Mouse (Mus musculus) forebrain, embryonic 10.5 days (tissue): Measurements from ENCODE around the gene Mien1. TPM values are rescaled to one million over a fixed set of nuclear protein-coding genes. Genes with fewer than 3 reads are reported as not detected.
A peak's percentile ranks its signal among the peaks of the same experiment; 100 is the strongest.

Experiments used
- DNase-seq: peaks from one replicate; pipeline ENCODE4 v3.0.0-alpha.2; 2017; ENCODE audit warnings: low spot score; ENCODE audit errors: extremely low spot score
- H3K27ac ChIP-seq: fragments of 300-500 bp; sonication (generic); 2 replicates; pipeline ENCODE4 v1.5.1; 2016; ENCODE audit warnings: mild to moderate bottlenecking
- H3K27me3 ChIP-seq: fragments of 300-500 bp; sonication (generic); 2 replicates; pipeline ENCODE4 v1.6.1; 2016; ENCODE audit warnings: mild to moderate bottlenecking; ENCODE audit not compliant: poor library complexity, severe bottlenecking
- H3K36me3 ChIP-seq: fragments of 300-500 bp; sonication (generic); replicated peaks from 2 replicates; pipeline ENCODE4 v1.6.1; 2016; ENCODE audit warnings: mild to moderate bottlenecking, moderate library complexity
- H3K4me1 ChIP-seq: fragments of 300-500 bp; sonication (generic); 2 replicates; pipeline ENCODE4 v1.6.1; 2016
- H3K4me3 ChIP-seq: fragments of 300-500 bp; sonication (generic); 2 replicates; pipeline ENCODE4 v1.5.1; 2016; ENCODE audit warnings: mild to moderate bottlenecking, moderate library complexity
- H3K9me3 ChIP-seq: fragments of 300-500 bp; sonication (generic); 2 replicates; pipeline ENCODE4 v1.6.1; 2016; ENCODE audit warnings: mild to moderate bottlenecking, moderate library complexity
- WGBS: fragments of 180-500 bp; shearing (Covaris S2); methylation state at CpG from one replicate; pipeline ENCODE4 v1.1.7; 2016; 5-methylcytosine and 5-hydroxymethylcytosine counted together
- polyA plus RNA-seq: library from polyadenylated mRNA; unstranded; fragments of >200 nt; fragmentation: Nextera tagmentation; extraction: Ambion mirVana; gene quantifications from 2 replicates; pipeline ENCODE4 v1.2.1, GENCODE M21; 2016

Gene Mien1
- polyA plus RNA-seq, 1 experiment from 2014 or later, result 94.3 TPM

- WGBS, result under 1% methylated on average over 54 of the region's 64 CpGs
- H3K4me3 ChIP-seq, result peak overlapping the region; percentile 67
- H3K27ac ChIP-seq, result peak overlapping the region; percentile 81
- peak; percentile 86 for DNase-seq
- no peaks in the 10 kb centered on the region for H3K9me3 ChIP-seq
- peaks cover 16% of the 10 kb centered on the region for H3K4me1 ChIP-seq
- peaks cover 71% of the 10 kb centered on the region for H3K27me3 ChIP-seq
- no peaks in the 10 kb centered on the region for H3K36me3 ChIP-seq
These were observed 18.8 kb upstream of the Mien1 start for GRCm38 (mm10) chr11:98457367-98458120.

GRCm38 (mm10) chr11:98456945-98457344 lies 18.2 kb upstream of the Mien1 start:
- no peak for DNase-seq
- Histone ChIP-seq H3K4me3 (peak overlapping the region; percentile 67), H3K36me3 (no peaks in the 10 kb centered on the region), H3K4me1 (peaks cover 16% of the 10 kb centered on the region), H3K27me3 (peaks cover 67% of the 10 kb centered on the region), H3K27ac (peak overlapping the region; percentile 81), H3K9me3 (no peaks in the 10 kb centered on the region)
- WGBS, result 28% methylated on average over 9 of the region's 9 CpGs

- no peaks in the 10 kb centered on the region for H3K9me3 ChIP-seq
- no peak overlapping the region for H3K4me3 ChIP-seq
- H3K36me3 ChIP-seq, result no peaks in the 10 kb centered on the region
- peaks cover 16% of the 10 kb centered on the region for H3K4me1 ChIP-seq
- WGBS, result 83% methylated on average over 5 of the region's 5 CpGs
- H3K27me3 ChIP-seq, result peaks cover 63% of the 10 kb centered on the region
- no peak for DNase-seq
- H3K27ac ChIP-seq, result no peak overlapping the region
These were observed 17.8 kb upstream of the Mien1 start for GRCm38 (mm10) chr11:98456545-98456944.

GRCm38 (mm10) chr11:98455484-98455883 lies 16.7 kb upstream of the Mien1 start:
- Histone ChIP-seq H3K36me3 (no peaks in the 10 kb centered on the region), H3K4me1 (peaks cover 16% of the 10 kb centered on the region), H3K4me3 (no peak overlapping the region), H3K27me3 (peaks cover 62% of the 10 kb centered on the region), H3K27ac (no peak overlapping the region), H3K9me3 (no peaks in the 10 kb centered on the region)
- DNase-seq, result no peak
- WGBS, result 85% methylated on average over 4 of the region's 4 CpGs

GRCm38 (mm10) chr11:98449921-98450771 lies 11.4 kb upstream of the Mien1 start:
- no peak overlapping the region for H3K4me3 ChIP-seq
- no peaks in the 10 kb centered on the region for H3K36me3 ChIP-seq
- WGBS, result 86% methylated on average over 20 of the region's 20 CpGs
- H3K9me3 ChIP-seq, result no peaks in the 10 kb centered on the region
- DNase-seq, result no peak
- H3K27me3 ChIP-seq, result peaks cover 74% of the 10 kb centered on the region
- H3K4me1 ChIP-seq, result peaks cover 34% of the 10 kb centered on the region
- no peak overlapping the region for H3K27ac ChIP-seq

- 86% methylated on average over 3 of the region's 3 CpGs for WGBS
- Histone ChIP-seq H3K9me3 (no peaks in the 10 kb centered on the region), H3K27ac (no peak overlapping the region), H3K4me3 (no peak overlapping the region), H3K36me3 (no peaks in the 10 kb centered on the region), H3K27me3 (peaks cover 81% of the 10 kb centered on the region), H3K4me1 (peaks cover 34% of the 10 kb centered on the region)
- no peak for DNase-seq
These were observed 10.6 kb upstream of the Mien1 start for GRCm38 (mm10) chr11:98449419-98449818.

- H3K4me3 ChIP-seq, result peak overlapping the region; percentile 38; the same call in 1 of the 2 replicates
- H3K27ac ChIP-seq, result no peak overlapping the region
- WGBS, result 36% methylated on average over 13 of the region's 13 CpGs
- H3K27me3 ChIP-seq, result peaks cover 79% of the 10 kb centered on the region
- peaks cover 34% of the 10 kb centered on the region for H3K4me1 ChIP-seq
- DNase-seq, result no peak
- no peaks in the 10 kb centered on the region for H3K9me3 ChIP-seq
- no peaks in the 10 kb centered on the region for H3K36me3 ChIP-seq
These were observed 9.5 kb upstream of the Mien1 start for GRCm38 (mm10) chr11:98448191-98448790.

GRCm38 (mm10) chr11:98447475-98447834 lies 8.7 kb upstream of the Mien1 start:
- H3K27ac ChIP-seq, result peak overlapping the region; percentile 53; the same call in 1 of the 2 replicates
- H3K4me1 ChIP-seq, result peaks cover 34% of the 10 kb centered on the region
- 14% methylated on average over 7 of the region's 7 CpGs for WGBS
- H3K9me3 ChIP-seq, result no peaks in the 10 kb centered on the region
- H3K27me3 ChIP-seq, result peaks cover 74% of the 10 kb centered on the region
- no peak for DNase-seq
- H3K36me3 ChIP-seq, result no peaks in the 10 kb centered on the region
- H3K4me3 ChIP-seq, result peak overlapping the region; percentile 38

- Histone ChIP-seq H3K4me3 (peak overlapping the region; percentile 38), H3K9me3 (no peaks in the 10 kb centered on the region), H3K27me3 (peaks cover 74% of the 10 kb centered on the region), H3K36me3 (no peaks in the 10 kb centered on the region), H3K27ac (peak overlapping the region; percentile 53; the same call in 1 of the 2 replicates), H3K4me1 (peaks cover 34% of the 10 kb centered on the region)
- WGBS, result 1% methylated on average over 32 of the region's 33 CpGs
- no peak for DNase-seq
These were observed 8.0 kb upstream of the Mien1 start for GRCm38 (mm10) chr11:98446562-98447474.

- Histone ChIP-seq H3K27me3 (peaks cover 70% of the 10 kb centered on the region), H3K4me1 (peaks cover 34% of the 10 kb centered on the region), H3K9me3 (no peaks in the 10 kb centered on the region), H3K36me3 (no peaks in the 10 kb centered on the region), H3K4me3 (peak within 1 kb of the TSS; percentile 38), H3K27ac (peak within 1 kb of the TSS; percentile 53; the same call in 1 of the 2 replicates)
- no peak for DNase-seq
- 10% methylated on average over 5 of the region's 5 CpGs for WGBS
These were observed 7.4 kb upstream of the Mien1 start, which contains the start of gene Grb7 for GRCm38 (mm10) chr11:98446213-98446561. Grb7 (plus strand) TSS chr11:98446394.

- no peak for DNase-seq
- H3K27me3 ChIP-seq, result peaks cover 65% of the 10 kb centered on the region
- peaks cover 34% of the 10 kb centered on the region for H3K4me1 ChIP-seq
- H3K9me3 ChIP-seq, result no peaks in the 10 kb centered on the region
- no peak overlapping the region for H3K27ac ChIP-seq
- no peak overlapping the region for H3K4me3 ChIP-seq
- H3K36me3 ChIP-seq, result no peaks in the 10 kb centered on the region
- 67% methylated on average over 4 of the region's 4 CpGs for WGBS
These were observed 6.9 kb upstream of the Mien1 start for GRCm38 (mm10) chr11:98445679-98446078.

GRCm38 (mm10) chr11:98445238-98445637 lies 6.4 kb upstream of the Mien1 start:
- Histone ChIP-seq H3K9me3 (no peaks in the 10 kb centered on the region), H3K27me3 (peaks cover 62% of the 10 kb centered on the region), H3K27ac (no peak overlapping the region), H3K36me3 (no peaks in the 10 kb centered on the region), H3K4me1 (peaks cover 34% of the 10 kb centered on the region), H3K4me3 (no peak overlapping the region)
- 60% methylated on average over 1 of the region's 1 CpGs for WGBS
- no peak for DNase-seq
